Mouse (Mus musculus) neutrophil, adult 65 days (primary cell): ENCODE results near the gene Oosp3. TPM values are rescaled to one million over a fixed set of nuclear protein-coding genes. Genes with fewer than 3 reads are reported as not detected.

Experiments
- total RNA-seq: library from RNA; stranded (reverse); gene quantifications from 2 replicates; pipeline ENCODE4 v1.2.4, GENCODE M21; 2023

Oosp3 gene
- total RNA-seq, result not detected in 2 replicates

DNA sequence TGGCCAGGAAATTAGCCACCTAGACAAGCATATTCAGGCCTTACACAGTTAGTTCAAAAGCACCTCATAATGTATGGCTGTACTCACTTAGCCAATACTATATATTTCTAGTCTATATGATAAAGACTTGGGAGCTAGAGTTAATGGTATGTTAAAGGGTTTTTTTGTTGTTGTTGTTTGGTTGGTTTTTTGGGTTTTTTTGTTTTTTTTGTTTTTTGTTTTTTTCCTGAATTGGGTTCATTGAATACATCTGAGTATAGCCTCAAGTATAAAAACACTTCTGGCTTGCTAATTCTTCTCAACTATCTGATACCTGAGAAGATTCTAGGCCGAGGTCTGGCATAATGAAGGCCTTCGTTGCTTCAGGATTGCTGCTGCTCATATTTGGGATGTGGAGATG lies at the start of gene Oosp3:
Oosp3 (plus strand) TSS at position 301 of the 400 bp plus-strand sequence.

DNA sequence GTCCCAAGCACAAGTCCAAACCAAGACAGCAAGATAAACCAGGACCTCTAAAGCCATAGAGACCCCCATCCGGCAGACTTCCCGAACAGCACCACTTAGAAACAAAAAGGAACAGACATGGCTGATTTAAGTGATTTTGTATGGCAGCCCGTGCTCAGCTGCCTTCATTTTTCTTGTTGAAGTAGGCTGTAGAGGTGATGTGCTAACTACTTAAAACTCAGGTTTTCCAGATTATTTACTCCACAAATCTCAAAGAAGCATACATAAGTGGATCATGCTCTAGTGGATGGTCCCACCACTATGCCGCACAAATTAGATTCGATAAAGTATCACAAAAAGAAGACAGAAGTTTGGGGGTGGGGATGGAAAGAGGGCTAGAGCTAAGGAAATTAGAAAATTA lies 36.4 kb upstream of the Oosp3 start, which contains the start of gene Oosp2:
Oosp2 (minus strand) TSS at position 101 of the 400 bp plus-strand sequence.

DNA sequence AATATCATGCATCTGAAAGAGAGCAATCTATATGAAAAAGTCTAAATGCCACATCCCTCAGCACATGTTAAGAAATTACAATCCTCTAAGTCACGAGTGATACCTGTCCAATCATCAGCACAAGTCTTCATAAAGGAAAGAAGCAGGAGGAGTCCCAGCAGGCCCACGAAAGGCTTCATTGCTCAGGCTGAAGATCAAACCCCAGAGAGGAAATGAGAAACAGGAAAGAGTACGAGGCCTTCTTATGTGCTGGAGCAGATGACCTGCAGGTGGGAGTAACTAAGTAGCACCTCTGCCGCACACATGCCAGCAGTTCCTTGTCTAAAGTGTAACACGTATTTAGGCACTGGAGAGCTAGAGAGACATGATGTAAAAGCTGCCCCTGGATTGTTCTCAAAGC lies 6.0 kb upstream of the Oosp3 start, which contains the start of gene Oosp1:
Oosp1 (minus strand) TSS at position 312 of the 400 bp plus-strand sequence.

DNA sequence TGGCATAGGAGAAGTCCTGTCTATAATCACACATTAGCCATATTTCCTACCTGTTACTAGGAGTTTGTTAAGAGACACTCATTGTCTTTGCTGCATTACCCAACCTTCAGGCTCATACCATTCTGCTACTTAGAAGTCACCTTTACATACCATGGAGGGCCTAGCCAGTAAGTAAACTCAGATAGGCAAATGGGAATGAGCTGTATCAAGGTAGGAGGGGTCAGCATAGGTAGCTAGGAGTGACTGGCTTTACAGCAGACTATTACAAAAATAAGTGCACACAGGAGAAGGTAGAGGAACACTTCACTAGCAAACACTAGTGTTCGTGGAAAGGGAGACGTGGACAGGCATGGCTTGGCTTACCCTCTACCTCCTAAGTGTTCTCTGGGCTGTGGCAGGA lies 50.4 kb downstream of the Oosp3 start, which contains the start of gene Gif:
Gif (plus strand) TSS at position 257 of the 400 bp plus-strand sequence.

Other genes with a start within 250 kb of the Oosp3 start
- 117 and 149 TPM in 2 replicates for gene Ms4a6c, start 227.7 kb upstream of the Oosp3 start, total RNA-seq
- 1.5 and 2.4 TPM in 2 replicates for gene Gm8369, start 211.1 kb upstream of the Oosp3 start, total RNA-seq
- gene Ms4a6b, start 180.5 kb upstream of the Oosp3 start, total RNA-seq, result 11.9 and 14.9 TPM in 2 replicates
- not detected in 2 replicates for gene Ms4a4d, start 160.3 kb upstream of the Oosp3 start, total RNA-seq
- gene Ms4a6d, start 92.2 kb upstream of the Oosp3 start, total RNA-seq, result 5.6 and 9.4 TPM in 2 replicates
- gene Ms4a2, start 73.3 kb upstream of the Oosp3 start, total RNA-seq, result 3.3 and 3.5 TPM in 2 replicates
- 72.4 and 78.0 TPM in 2 replicates for gene Ms4a3, start 56.2 kb upstream of the Oosp3 start, total RNA-seq
- 1.0 TPM in 1 of 2 replicates, not detected in the other for gene Oosp2, start 36.5 kb upstream of the Oosp3 start, total RNA-seq
- gene Oosp1, start 5.9 kb upstream of the Oosp3 start, total RNA-seq, result not detected in 2 replicates
- gene Gif, start 50.5 kb downstream of the Oosp3 start, total RNA-seq, result not detected in 2 replicates
- 11.7 and 13.1 TPM in 2 replicates for gene Mrpl16, start 73.3 kb downstream of the Oosp3 start, total RNA-seq
- 15.4 and 20.5 TPM in 2 replicates for gene Stx3, start 122.3 kb downstream of the Oosp3 start, total RNA-seq
- not detected in 2 replicates for gene Olfr1417, start 142.2 kb downstream of the Oosp3 start, total RNA-seq
- not detected in 2 replicates for gene Olfr1418, start 164.0 kb downstream of the Oosp3 start, total RNA-seq
- gene Olfr1419, start 178.1 kb downstream of the Oosp3 start, total RNA-seq, result not detected in 2 replicates
- gene Olfr1420, start 189.5 kb downstream of the Oosp3 start, total RNA-seq, result not detected in 2 replicates
- 34.1 and 46.7 TPM in 2 replicates for gene Patl1, start 215.3 kb downstream of the Oosp3 start, total RNA-seq